Mouse (Mus musculus): ENCODE results near the gene Zdhhc25. TPM values are rescaled to one million over a fixed set of nuclear protein-coding genes. Genes with fewer than 3 reads are reported as not detected.

Zdhhc25 gene
- polyA plus RNA-seq (2015; fragmentation: Nextera tagmentation; extraction: Ambion mirVana), result not detected in 2 replicates

DNA sequence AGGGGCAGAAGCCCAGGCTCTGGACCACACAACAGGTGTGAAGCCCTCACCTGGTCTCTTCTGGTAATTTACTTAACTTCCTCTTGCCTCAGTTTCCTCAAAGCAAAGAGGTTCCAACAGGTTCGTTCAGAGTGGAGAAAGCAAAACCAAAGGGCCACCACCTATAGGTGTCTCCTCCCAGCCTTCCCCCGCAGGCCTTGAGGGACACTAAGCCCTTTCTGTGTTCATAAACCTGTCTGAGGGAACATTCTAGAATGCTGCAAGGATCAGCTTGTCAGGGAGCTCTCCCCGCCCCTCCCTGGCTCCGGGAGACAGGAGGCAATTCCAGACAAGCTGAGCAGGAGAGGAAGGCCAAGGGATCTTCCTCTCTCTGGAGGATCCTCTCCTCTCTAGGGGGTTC lies at the start of gene Zdhhc25:
Gene Zdhhc25, plus strand, starts transcription at position 301 of the 400 bp plus-strand sequence.
- H3K4me1 ChIP-seq, result no peaks in the 10 kb centered on the region
- no peak within 1 kb of the TSS for H3K27ac ChIP-seq
- H3K4me2 ChIP-seq, result no peak within 1 kb of the TSS
- no peaks in the 10 kb centered on the region for H3K36me3 ChIP-seq
- no peaks in the 10 kb centered on the region for H3K9me3 ChIP-seq
- H3K27me3 ChIP-seq (replicated peaks), result no peaks in the 10 kb centered on the region
- no peak within 1 kb of the TSS for H3K4me3 ChIP-seq (replicated peaks)
- WGBS, result 86% methylated on average over 4 of the region's 4 CpGs
- H3K9ac ChIP-seq, result no peak within 1 kb of the TSS
- no peak for ATAC-seq (ENCODE audit: insufficient read depth, low FRiP score, low read depth)

DNA sequence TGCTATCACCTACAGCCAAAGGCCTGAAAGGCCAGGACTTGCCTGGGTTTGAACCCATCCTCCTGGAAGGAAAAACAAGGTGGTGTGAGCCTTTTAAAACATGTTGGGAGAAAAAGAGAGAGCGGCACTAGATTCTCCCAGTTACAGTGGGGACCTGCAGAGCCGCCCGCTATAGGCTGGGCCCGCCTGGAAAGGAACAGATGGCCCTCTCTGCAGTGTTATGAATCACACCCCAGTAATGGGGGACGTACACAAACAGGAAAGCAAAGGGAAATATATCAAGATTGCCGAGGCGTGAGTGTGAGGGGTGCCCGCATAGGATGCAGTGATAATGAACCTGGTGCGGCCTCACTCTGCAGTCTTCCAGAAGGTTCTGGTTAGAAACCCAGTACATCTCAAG lies 47.2 kb upstream of the Zdhhc25 start:
- WGBS, result 84% methylated on average over 9 of the region's 9 CpGs
- no peak for ATAC-seq (ENCODE audit: insufficient read depth, low FRiP score, low read depth)
- Histone ChIP-seq H3K4me2 (no peak overlapping the region), H3K4me1 (no peaks in the 10 kb centered on the region), H3K27me3 (replicated peaks) (no peaks in the 10 kb centered on the region), H3K9me3 (no peaks in the 10 kb centered on the region), H3K27ac (no peak overlapping the region), H3K4me3 (replicated peaks) (no peak overlapping the region), H3K36me3 (no peaks in the 10 kb centered on the region), H3K9ac (no peak overlapping the region)

DNA sequence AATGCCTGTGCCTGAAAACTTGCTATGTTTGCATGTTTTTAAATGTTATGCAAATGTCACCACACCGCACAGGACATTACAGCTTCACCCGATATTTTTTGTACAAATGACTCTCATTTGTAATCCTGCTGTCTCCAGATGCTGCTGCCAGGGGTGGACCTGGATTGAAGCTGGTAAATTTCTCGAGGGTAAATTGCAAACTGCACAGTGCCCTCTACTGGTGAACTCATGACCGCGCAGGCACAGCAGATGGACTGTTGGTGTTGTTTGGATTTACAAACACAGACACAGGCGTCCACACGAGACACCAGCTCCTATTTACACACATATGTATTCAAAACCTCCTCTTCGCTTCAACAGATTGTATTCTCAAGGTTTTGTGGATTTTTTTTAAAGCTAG lies 44.6 kb upstream of the Zdhhc25 start:
- Histone ChIP-seq H3K4me2 (no peak overlapping the region), H3K9me3 (no peaks in the 10 kb centered on the region), H3K36me3 (no peaks in the 10 kb centered on the region), H3K27me3 (replicated peaks) (no peaks in the 10 kb centered on the region), H3K9ac (no peak overlapping the region), H3K4me3 (replicated peaks) (no peak overlapping the region), H3K4me1 (no peaks in the 10 kb centered on the region), H3K27ac (no peak overlapping the region)
- 15% methylated on average over 8 of the region's 8 CpGs for WGBS
- ATAC-seq (ENCODE audit: insufficient read depth, low FRiP score, low read depth), result no peak

DNA sequence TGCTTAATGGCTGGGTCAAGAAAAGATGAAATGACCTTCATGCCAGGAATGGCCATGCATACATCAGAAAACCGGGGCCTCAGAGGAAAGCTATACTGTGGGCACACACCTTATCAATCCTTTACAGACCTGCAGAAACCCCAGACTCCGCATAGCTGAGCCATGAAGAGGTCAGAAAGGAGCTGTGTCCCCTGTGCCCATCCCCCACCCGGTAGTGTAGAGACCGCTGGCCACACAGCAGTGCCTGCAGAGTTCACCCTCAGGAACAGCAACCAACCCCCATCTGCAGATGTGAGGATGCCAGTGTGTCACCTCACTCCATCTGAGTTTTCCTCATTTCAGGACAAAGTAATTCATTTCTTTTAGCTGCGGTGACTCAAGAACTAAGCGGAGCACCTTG lies 39.5 kb upstream of the Zdhhc25 start:
- H3K4me1 ChIP-seq, result no peaks in the 10 kb centered on the region
- H3K9me3 ChIP-seq, result no peaks in the 10 kb centered on the region
- H3K4me2 ChIP-seq, result no peak overlapping the region
- no peak for ATAC-seq (ENCODE audit: insufficient read depth, low FRiP score, low read depth)
- no peak overlapping the region for H3K27ac ChIP-seq
- H3K27me3 ChIP-seq (replicated peaks), result 0 out of 2 replicates have a peak, but pooled peaks cover 9% of the 10 kb centered on the region
- no peak overlapping the region for H3K4me3 ChIP-seq (replicated peaks)
- H3K9ac ChIP-seq, result no peak overlapping the region
- 48% methylated on average over 6 of the region's 6 CpGs for WGBS
- no peaks in the 10 kb centered on the region for H3K36me3 ChIP-seq

DNA sequence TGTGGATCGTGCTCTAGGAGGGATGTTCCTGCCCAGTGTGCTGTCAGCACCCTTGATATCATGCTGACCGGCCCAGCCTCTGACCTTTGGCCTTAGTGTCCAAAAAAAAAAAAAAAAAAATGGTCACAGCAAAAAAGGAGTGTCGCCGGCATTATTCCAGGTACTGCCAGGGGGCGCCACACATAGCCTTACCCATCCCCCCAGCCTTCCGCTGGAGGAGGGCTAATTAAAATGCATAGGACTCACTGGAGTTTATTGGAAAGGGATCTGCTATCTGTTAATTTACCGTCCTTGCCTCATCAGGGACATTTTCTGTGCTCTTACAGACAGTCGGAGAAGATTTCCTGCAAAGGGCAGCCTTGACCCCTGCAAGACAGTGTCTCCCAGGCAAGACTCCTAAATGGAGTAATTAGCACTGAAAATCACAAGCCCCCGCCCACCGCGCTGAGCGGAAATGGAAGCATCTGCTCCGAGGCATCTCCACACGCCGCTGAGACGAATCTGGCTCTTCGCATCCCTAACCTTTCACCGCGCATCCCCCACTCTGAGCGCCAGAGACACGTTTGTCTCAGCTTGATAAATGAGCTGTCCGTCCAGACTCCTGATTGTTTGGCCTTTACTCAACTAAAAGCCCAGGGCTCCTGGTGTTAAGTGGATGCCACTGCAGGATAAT lies 38.9 kb upstream of the Zdhhc25 start:
- Histone ChIP-seq H3K4me2 (no peak overlapping the region), H3K4me1 (no peaks in the 10 kb centered on the region), H3K4me3 (replicated peaks) (no peak overlapping the region), H3K36me3 (no peaks in the 10 kb centered on the region), H3K27ac (no peak overlapping the region), H3K9ac (no peak overlapping the region), H3K27me3 (replicated peaks) (0 out of 2 replicates have a peak, but pooled peaks cover 9% of the 10 kb centered on the region), H3K9me3 (no peaks in the 10 kb centered on the region)
- ATAC-seq (ENCODE audit: insufficient read depth, low FRiP score, low read depth), result no peak
- 4% methylated on average over 22 of the region's 22 CpGs for WGBS

DNA sequence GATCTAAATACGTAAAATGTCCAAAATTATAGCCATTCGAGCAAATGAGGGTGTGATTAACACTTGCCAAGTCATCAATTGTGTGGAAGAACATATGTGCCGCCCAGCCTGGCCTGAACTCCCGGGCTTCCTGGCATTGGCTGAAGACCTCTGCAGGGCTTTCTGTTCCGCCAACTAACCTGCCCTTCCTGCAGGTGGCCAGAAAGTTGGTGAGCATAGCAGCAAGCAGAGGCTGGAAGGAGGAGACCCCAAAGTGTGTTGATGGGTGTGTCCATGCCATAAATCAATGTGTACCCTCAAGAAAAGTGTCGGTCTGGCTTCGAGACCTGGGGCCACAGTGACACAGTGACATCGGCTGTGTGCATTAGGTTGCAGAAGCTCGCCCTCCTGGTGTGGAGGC lies 34.8 kb upstream of the Zdhhc25 start:
- Histone ChIP-seq H3K9me3 (no peaks in the 10 kb centered on the region), H3K4me2 (no peak overlapping the region), H3K4me1 (no peaks in the 10 kb centered on the region), H3K27ac (no peak overlapping the region), H3K9ac (no peak overlapping the region), H3K4me3 (replicated peaks) (no peak overlapping the region), H3K27me3 (replicated peaks) (0 out of 2 replicates have a peak, but pooled peaks cover 9% of the 10 kb centered on the region), H3K36me3 (no peaks in the 10 kb centered on the region)
- ATAC-seq (ENCODE audit: insufficient read depth, low FRiP score, low read depth), result no peak
- 78% methylated on average over 9 of the region's 9 CpGs for WGBS

DNA sequence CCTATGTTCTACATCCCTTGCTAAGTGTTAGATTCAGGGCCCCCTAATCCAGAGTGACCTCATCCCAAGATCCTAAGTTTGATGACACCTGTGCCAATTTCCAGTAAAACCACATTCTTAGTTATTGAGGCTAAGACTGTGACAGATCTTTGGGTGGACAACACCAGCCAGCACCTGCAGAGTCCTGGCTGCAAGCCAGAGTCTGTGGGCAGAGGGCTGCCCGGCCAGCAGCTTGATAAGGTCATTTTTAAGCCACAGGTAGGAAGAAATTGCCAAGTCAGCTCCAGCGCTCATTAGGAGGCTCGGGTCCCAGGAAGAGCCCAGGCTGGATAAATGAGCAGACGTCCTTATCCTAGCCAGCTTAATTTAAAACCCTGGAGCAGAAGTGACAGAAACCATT lies 34.3 kb upstream of the Zdhhc25 start:
- Histone ChIP-seq H3K4me3 (replicated peaks) (no peak overlapping the region), H3K9me3 (no peaks in the 10 kb centered on the region), H3K27me3 (replicated peaks) (0 out of 2 replicates have a peak, but pooled peaks cover 7% of the 10 kb centered on the region), H3K4me1 (no peaks in the 10 kb centered on the region), H3K4me2 (no peak overlapping the region), H3K9ac (no peak overlapping the region), H3K27ac (no peak overlapping the region), H3K36me3 (no peaks in the 10 kb centered on the region)
- ATAC-seq (ENCODE audit: insufficient read depth, low FRiP score, low read depth), result no peak
- 63% methylated on average over 4 of the region's 4 CpGs for WGBS

DNA sequence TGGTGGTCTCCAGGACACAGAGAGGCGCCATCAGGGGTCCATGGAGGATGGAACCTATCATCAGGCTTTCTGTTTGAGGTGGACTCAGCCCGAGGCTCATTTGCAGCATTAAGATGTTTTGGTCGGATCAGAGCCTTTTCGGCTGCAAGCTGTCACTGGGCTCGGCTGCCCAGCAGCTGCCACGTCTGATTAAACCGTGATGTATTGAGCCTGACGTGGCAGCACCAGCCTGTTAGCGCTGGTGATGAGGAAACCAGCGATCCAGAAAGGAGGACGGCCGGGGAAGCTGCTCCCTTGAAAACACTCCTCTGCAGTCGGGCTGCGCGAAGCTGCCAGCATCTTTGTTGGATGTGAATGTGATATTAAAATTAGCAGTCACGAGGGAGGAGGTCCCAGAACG lies 29.4 kb upstream of the Zdhhc25 start:
- no peak for ATAC-seq (ENCODE audit: insufficient read depth, low FRiP score, low read depth)
- no peak overlapping the region for H3K4me2 ChIP-seq
- H3K9me3 ChIP-seq, result no peaks in the 10 kb centered on the region
- no peaks in the 10 kb centered on the region for H3K27me3 ChIP-seq (replicated peaks)
- H3K27ac ChIP-seq, result no peak overlapping the region
- WGBS, result 76% methylated on average over 17 of the region's 17 CpGs
- no peaks in the 10 kb centered on the region for H3K4me1 ChIP-seq
- H3K36me3 ChIP-seq, result no peaks in the 10 kb centered on the region
- no peak overlapping the region for H3K9ac ChIP-seq
- no peak overlapping the region for H3K4me3 ChIP-seq (replicated peaks)

DNA sequence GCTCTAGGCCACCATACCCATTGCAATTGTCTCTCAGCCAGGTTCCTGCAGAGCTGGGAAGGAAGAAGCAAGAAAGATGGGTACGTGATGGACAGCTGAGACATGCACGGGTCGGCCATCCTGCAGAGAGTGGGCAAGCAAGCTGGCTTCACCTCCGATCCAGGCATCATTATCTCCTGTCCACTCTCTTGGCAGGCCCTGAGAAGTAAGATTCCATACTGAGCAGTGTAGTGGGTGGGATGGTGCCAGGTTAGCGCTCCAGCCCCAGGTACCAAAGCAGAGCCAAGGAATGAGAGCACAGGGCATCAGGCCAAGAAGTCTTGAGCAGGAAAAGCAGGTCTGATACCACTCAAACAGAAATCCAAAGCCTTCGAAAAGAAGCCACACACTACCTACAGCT lies 20.6 kb upstream of the Zdhhc25 start:
- Histone ChIP-seq H3K9me3 (no peaks in the 10 kb centered on the region), H3K27ac (no peak overlapping the region), H3K4me3 (replicated peaks) (no peak overlapping the region), H3K9ac (no peak overlapping the region), H3K36me3 (no peaks in the 10 kb centered on the region), H3K27me3 (replicated peaks) (no peaks in the 10 kb centered on the region), H3K4me2 (no peak overlapping the region), H3K4me1 (no peaks in the 10 kb centered on the region)
- ATAC-seq (ENCODE audit: insufficient read depth, low FRiP score, low read depth), result no peak; the same call in 1 of the 2 replicates
- 81% methylated on average over 6 of the region's 6 CpGs for WGBS

DNA sequence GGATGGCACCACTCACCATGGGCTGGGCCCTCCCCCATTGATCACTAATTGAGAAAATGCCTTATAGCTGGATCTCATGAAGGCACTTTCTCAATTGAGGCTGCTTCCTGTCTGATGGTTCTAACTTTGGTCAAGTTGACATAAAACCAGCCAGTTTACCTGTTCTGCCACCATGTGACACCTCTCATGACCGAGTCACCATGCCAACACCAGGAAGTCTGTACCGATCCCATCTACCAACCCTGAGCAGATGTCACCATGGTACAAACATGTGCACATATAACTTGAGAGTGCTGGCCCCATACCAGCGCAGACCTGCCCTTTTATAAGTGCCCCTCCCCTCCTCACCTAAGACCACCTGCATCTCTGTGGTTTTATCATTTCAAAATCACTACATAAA lies 2.4 kb downstream of the Zdhhc25 start:
- 88% methylated on average over 3 of the region's 3 CpGs for WGBS
- H3K27me3 ChIP-seq (replicated peaks), result no peaks in the 10 kb centered on the region

DNA sequence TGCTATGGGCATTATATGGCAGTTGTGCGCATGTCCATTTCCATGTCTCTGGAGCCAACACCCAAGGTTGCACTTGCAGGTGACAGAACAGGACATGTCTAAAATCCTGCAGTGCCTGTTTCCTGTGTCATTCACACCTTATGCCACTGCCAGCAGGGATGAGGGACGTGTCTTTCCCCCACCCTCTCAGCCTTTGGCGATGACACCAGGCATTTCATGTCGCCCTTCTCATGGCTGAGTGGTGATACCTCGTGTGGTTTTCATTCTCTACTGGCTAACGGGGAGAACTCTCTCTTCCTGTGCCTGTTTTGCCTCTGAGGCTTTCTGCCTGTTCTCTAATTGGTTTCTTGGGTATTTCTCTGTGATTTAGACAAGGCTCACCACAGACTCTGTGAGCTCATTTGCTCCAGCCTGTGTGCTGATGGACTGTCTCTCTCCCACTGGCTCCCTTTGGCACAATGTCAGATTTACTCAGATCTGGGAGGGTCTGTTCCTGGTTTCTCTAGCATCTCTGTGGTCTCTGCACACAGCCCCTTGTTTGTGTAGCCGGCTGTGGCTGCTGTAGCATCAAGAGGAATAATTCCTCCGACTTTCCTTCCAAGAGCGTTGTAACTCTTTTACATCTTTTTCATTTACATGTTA lies 3.1 kb downstream of the Zdhhc25 start:
- ATAC-seq (ENCODE audit: insufficient read depth, low FRiP score, low read depth), result no peak
- H3K27ac ChIP-seq, result no peak overlapping the region
- no peak overlapping the region for H3K9ac ChIP-seq
- no peak overlapping the region for H3K4me2 ChIP-seq
- no peaks in the 10 kb centered on the region for H3K27me3 ChIP-seq (replicated peaks)
- H3K36me3 ChIP-seq, result no peaks in the 10 kb centered on the region
- no peaks in the 10 kb centered on the region for H3K4me1 ChIP-seq
- WGBS, result 68% methylated on average over 9 of the region's 9 CpGs
- no peak overlapping the region for H3K4me3 ChIP-seq (replicated peaks)
- H3K9me3 ChIP-seq, result no peaks in the 10 kb centered on the region

More for the DNA sequence above, 2.4 kb downstream of the Zdhhc25 start:
- no peaks in the 10 kb centered on the region for H3K9me3 ChIP-seq
- no peak overlapping the region for H3K4me2 ChIP-seq
- H3K27ac ChIP-seq, result no peak overlapping the region
- no peak overlapping the region for H3K9ac ChIP-seq
- H3K36me3 ChIP-seq, result no peaks in the 10 kb centered on the region
- no peak for ATAC-seq (ENCODE audit: insufficient read depth, low FRiP score, low read depth)
- no peaks in the 10 kb centered on the region for H3K4me1 ChIP-seq
- H3K4me3 ChIP-seq (replicated peaks), result no peak overlapping the region

DNA sequence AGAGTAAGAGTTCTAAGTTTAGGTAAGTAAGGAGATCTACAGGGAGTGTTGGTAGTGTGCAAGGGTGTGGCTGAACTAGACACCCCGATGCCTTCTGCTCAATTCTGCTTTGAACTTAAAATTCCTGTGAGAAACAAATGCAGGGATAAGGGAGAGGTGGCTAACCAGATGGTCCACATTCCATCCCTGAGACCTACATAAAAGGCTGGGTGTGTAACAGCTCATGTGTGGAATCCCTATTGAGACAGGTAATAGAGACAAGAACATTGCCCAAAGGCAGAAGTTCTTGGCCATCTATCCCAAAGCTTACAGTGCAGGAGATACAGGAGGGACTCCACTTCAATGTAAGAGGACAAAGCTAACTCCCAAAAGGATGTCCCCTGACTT lies 3.6 kb downstream of the Zdhhc25 start:
- no peak overlapping the region for H3K4me3 ChIP-seq (replicated peaks)
- no peak overlapping the region for H3K4me2 ChIP-seq
- WGBS, result 65% methylated on average over 1 of the region's 1 CpGs
- no peak overlapping the region for H3K27ac ChIP-seq
- no peaks in the 10 kb centered on the region for H3K4me1 ChIP-seq
- no peak for ATAC-seq (ENCODE audit: insufficient read depth, low FRiP score, low read depth)
- H3K27me3 ChIP-seq (replicated peaks), result no peaks in the 10 kb centered on the region
- H3K36me3 ChIP-seq, result no peaks in the 10 kb centered on the region
- H3K9ac ChIP-seq, result no peak overlapping the region
- no peaks in the 10 kb centered on the region for H3K9me3 ChIP-seq

Measured in stomach, embryonic 15.5 days (tissue).